Mouse (Mus musculus) CH12.LX (cell line): ENCODE data around the gene Rsbn1. TPM values are rescaled to one million over a fixed set of nuclear protein-coding genes. Genes with fewer than 3 reads are reported as not detected.

ENCODE experiments used
- DNase-seq: peaks from one replicate; pipeline ENCODE4 v3.0.0-alpha.2; 2013; ENCODE audit errors: extremely low read depth
- H3K27ac ChIP-seq: 2 replicates; pipeline ENCODE4 v1.5.1; 2012; ENCODE audit warnings: low read depth, mild to moderate bottlenecking, control low read depth, moderate library complexity; ENCODE audit not compliant: insufficient read depth
- H3K27me3 ChIP-seq: replicated peaks from 2 replicates; pipeline ENCODE3; 2012; ENCODE audit warnings: inconsistent platforms
- H3K36me3 ChIP-seq, 2 experiments: replicated peaks in 1 of 2; 2 replicates each; pipeline versions ENCODE3 to v1.6.1; 2012; ENCODE audit warnings: inconsistent platforms in 1 of 2, low read length in 1 of 2, mild to moderate bottlenecking in 1 of 2, mixed read lengths in 1 of 2, moderate library complexity in 1 of 2; ENCODE audit not compliant: control insufficient read depth in 1 of 2, insufficient read depth in 1 of 2
- H3K4me1 ChIP-seq, 2 experiments: 2 replicates each; pipeline ENCODE4 v1.6.1; 2012; ENCODE audit warnings: inconsistent platforms in 1 of 2, moderate library complexity in 1 of 2; ENCODE audit not compliant: insufficient read depth in 2 of 2, control insufficient read depth in 1 of 2
- H3K4me2 ChIP-seq: 2 replicates; pipeline ENCODE4 v1.6.1; 2012; ENCODE audit warnings: low read depth, mild to moderate bottlenecking, control low read depth; ENCODE audit not compliant: poor library complexity, insufficient read depth, severe bottlenecking
- H3K4me3 ChIP-seq, 3 experiments: fragments of 150-350 bp in 1 of 3; sonication (generic) in 1 of 3; replicated peaks in 1 of 3; 2 replicates each; pipeline versions ENCODE3 to v1.5.1; 2011 to 2012; ENCODE audit warnings: low read depth in 2 of 3, low read length in 2 of 3, mild to moderate bottlenecking in 2 of 3, moderate library complexity in 2 of 3, control low read depth in 1 of 3, improper control_type of control experiment in 1 of 3, inconsistent platforms in 1 of 3, mixed read lengths in 1 of 3; ENCODE audit not compliant: poor library complexity in 1 of 3
- H3K79me2 ChIP-seq: replicated peaks from 2 replicates; pipeline ENCODE4 v1.6.1; 2012; ENCODE audit warnings: mild to moderate bottlenecking, moderate library complexity; ENCODE audit not compliant: control insufficient read depth, poor library complexity, insufficient read depth, severe bottlenecking; ENCODE audit errors: extremely low read depth
- H3K9ac ChIP-seq: 2 replicates; pipeline ENCODE4 v1.6.1; 2012; ENCODE audit warnings: low read depth, mild to moderate bottlenecking, control low read depth, moderate library complexity; ENCODE audit not compliant: insufficient read depth
- H3K9me3 ChIP-seq: replicated peaks from 2 replicates; pipeline ENCODE3; 2012; ENCODE audit warnings: low read length, inconsistent platforms, mixed read lengths
- BHLHE40 ChIP-seq: IDR thresholded peaks from 2 replicates; pipeline ENCODE4 v1.6.1; 2011; ENCODE audit warnings: mild to moderate bottlenecking, low read depth, low read length, improper control_type of control experiment
- CHD1 ChIP-seq: IDR thresholded peaks from 2 replicates; pipeline ENCODE4 v1.6.1; 2012; ENCODE audit warnings: low read depth, low read length, improper control_type of control experiment, inconsistent platforms
- CHD2 ChIP-seq: IDR thresholded peaks from 2 replicates; pipeline ENCODE4 v1.6.1; 2011; ENCODE audit warnings: low read length, improper control_type of control experiment
- CTCF ChIP-seq, 2 experiments: IDR thresholded peaks in 1 of 2; conservative IDR thresholded peaks in 1 of 2; 2 replicates each; pipeline ENCODE4 v1.5.1; 2011 to 2012; ENCODE audit warnings: low read depth in 2 of 2, low read length in 2 of 2, improper control_type of control experiment in 1 of 2, inconsistent platforms in 1 of 2, mild to moderate bottlenecking in 1 of 2, moderate library complexity in 1 of 2
- E2F4 ChIP-seq: IDR thresholded peaks from 2 replicates; pipeline ENCODE4 v1.6.1; 2011; ENCODE audit warnings: low read depth, low read length, improper control_type of control experiment; ENCODE audit not compliant: insufficient replicate concordance
- ELF1 ChIP-seq: IDR thresholded peaks from 2 replicates; pipeline ENCODE4 v1.6.1; 2014; ENCODE audit warnings: low read depth, mild to moderate bottlenecking, inconsistent platforms, low read length, improper control_type of control experiment
- EP300 ChIP-seq: IDR thresholded peaks from 2 replicates; pipeline ENCODE4 v1.6.1; 2011; ENCODE audit warnings: low read length, improper control_type of control experiment
- ETS1 ChIP-seq: conservative IDR thresholded peaks from 2 replicates; pipeline ENCODE4 v1.6.1; 2012; ENCODE audit warnings: low read depth, mild to moderate bottlenecking, inconsistent platforms, low read length, improper control_type of control experiment, moderate library complexity
- GABPA ChIP-seq: IDR thresholded peaks from 2 replicates; pipeline ENCODE4 v1.6.1; 2012; ENCODE audit warnings: low read depth, low read length, improper control_type of control experiment, inconsistent platforms; ENCODE audit not compliant: insufficient replicate concordance
- HCFC1 ChIP-seq: IDR thresholded peaks from 2 replicates; pipeline ENCODE4 v1.6.1; 2012; ENCODE audit warnings: low read depth, mild to moderate bottlenecking, inconsistent platforms, low read length, improper control_type of control experiment
- IRF4 ChIP-seq: IDR thresholded peaks from 2 replicates; pipeline ENCODE4 v1.6.1; 2014; ENCODE audit warnings: low read depth, mild to moderate bottlenecking, inconsistent platforms, low read length, improper control_type of control experiment
- JUN ChIP-seq: IDR thresholded peaks from 2 replicates; pipeline ENCODE4 v1.6.1; 2011; ENCODE audit warnings: low read depth, mild to moderate bottlenecking, low read length, improper control_type of control experiment, moderate library complexity; ENCODE audit not compliant: insufficient read depth
- JUND ChIP-seq: conservative IDR thresholded peaks from 2 replicates; pipeline ENCODE4 v1.6.1; 2011; ENCODE audit warnings: low read depth, low read length, improper control_type of control experiment
- KAT2A ChIP-seq: IDR thresholded peaks from 2 replicates; pipeline ENCODE4 v1.6.1; 2012; ENCODE audit warnings: low read length, improper control_type of control experiment, inconsistent platforms; ENCODE audit not compliant: insufficient replicate concordance
- MAFK ChIP-seq: IDR thresholded peaks from 2 replicates; pipeline ENCODE4 v1.6.1; 2011; ENCODE audit warnings: low read length, improper control_type of control experiment; ENCODE audit not compliant: insufficient replicate concordance
- MAX ChIP-seq: IDR thresholded peaks from 2 replicates; pipeline ENCODE4 v1.6.1; 2011; ENCODE audit warnings: low read length, improper control_type of control experiment
- MAZ ChIP-seq: IDR thresholded peaks from 2 replicates; pipeline ENCODE4 v1.6.1; 2012; ENCODE audit warnings: low read depth, mild to moderate bottlenecking, inconsistent platforms, low read length, improper control_type of control experiment, moderate library complexity
- MEF2A ChIP-seq: IDR thresholded peaks from 2 replicates; pipeline ENCODE4 v1.6.1; 2014; ENCODE audit warnings: low read depth, mild to moderate bottlenecking, inconsistent platforms, low read length, improper control_type of control experiment, borderline replicate concordance
- MXI1 ChIP-seq: IDR thresholded peaks from 2 replicates; pipeline ENCODE4 v1.6.1; 2011; ENCODE audit warnings: mild to moderate bottlenecking, low read depth, low read length, improper control_type of control experiment
- MYC ChIP-seq: IDR thresholded peaks from 2 replicates; pipeline ENCODE4 v1.6.1; 2011; ENCODE audit warnings: low read depth, mild to moderate bottlenecking, improper control_type of control experiment, low read length
- NELFE ChIP-seq: IDR thresholded peaks from 2 replicates; pipeline ENCODE4 v1.6.1; 2011; ENCODE audit warnings: low read depth, low read length, improper control_type of control experiment
- NRF1 ChIP-seq: IDR thresholded peaks from 2 replicates; pipeline ENCODE4 v1.6.1; 2014; ENCODE audit warnings: low read depth, mild to moderate bottlenecking, inconsistent platforms, low read length, improper control_type of control experiment, moderate library complexity
- PAX5 ChIP-seq: IDR thresholded peaks from 2 replicates; pipeline ENCODE4 v1.6.1; 2012; ENCODE audit warnings: low read length, inconsistent platforms, mixed read lengths
- POLR2A ChIP-seq: IDR thresholded peaks from 2 replicates; pipeline ENCODE4 v1.6.1; 2011; ENCODE audit warnings: low read depth, mild to moderate bottlenecking, improper control_type of control experiment, low read length
- POLR2AphosphoS2 ChIP-seq: IDR thresholded peaks from 2 replicates; pipeline ENCODE4 v1.6.1; 2011; ENCODE audit warnings: low read depth, low read length, improper control_type of control experiment
- RAD21 ChIP-seq: IDR thresholded peaks from 2 replicates; pipeline ENCODE4 v1.6.1; 2011; ENCODE audit warnings: low read depth, mild to moderate bottlenecking, low read length, improper control_type of control experiment, moderate library complexity
- RCOR1 ChIP-seq: conservative IDR thresholded peaks from 2 replicates; pipeline ENCODE4 v1.6.1; 2012; ENCODE audit warnings: low read depth, mild to moderate bottlenecking, inconsistent platforms, low read length, improper control_type of control experiment
- SIN3A ChIP-seq: IDR thresholded peaks from 2 replicates; pipeline ENCODE4 v1.6.1; 2012; ENCODE audit warnings: low read length, improper control_type of control experiment, inconsistent platforms
- SMC3 ChIP-seq: IDR thresholded peaks from 2 replicates; pipeline ENCODE4 v1.6.1; 2011; ENCODE audit warnings: low read depth, low read length, improper control_type of control experiment
- TBP ChIP-seq: conservative IDR thresholded peaks from 2 replicates; pipeline ENCODE4 v1.6.1; 2011; ENCODE audit warnings: low read depth, low read length, improper control_type of control experiment
- TCF12 ChIP-seq: IDR thresholded peaks from 2 replicates; pipeline ENCODE4 v1.6.1; 2014; ENCODE audit warnings: low read depth, mild to moderate bottlenecking, inconsistent platforms, low read length, improper control_type of control experiment
- UBTF ChIP-seq: IDR thresholded peaks from 2 replicates; pipeline ENCODE4 v1.6.1; 2012; ENCODE audit warnings: low read depth, mild to moderate bottlenecking, inconsistent platforms, low read length, improper control_type of control experiment, moderate library complexity
- USF1 ChIP-seq: IDR thresholded peaks from 2 replicates; pipeline ENCODE4 v1.6.1; 2014; ENCODE audit warnings: low read depth, mild to moderate bottlenecking, inconsistent platforms, low read length, improper control_type of control experiment
- USF2 ChIP-seq: conservative IDR thresholded peaks from 2 replicates; pipeline ENCODE4 v1.6.1; 2011; ENCODE audit warnings: low read depth, low read length, improper control_type of control experiment
- ZC3H11A ChIP-seq: IDR thresholded peaks from 2 replicates; pipeline ENCODE4 v1.6.1; 2012; ENCODE audit warnings: low read depth, mild to moderate bottlenecking, inconsistent platforms, low read length, improper control_type of control experiment
- ZKSCAN1 ChIP-seq: IDR thresholded peaks from 2 replicates; pipeline ENCODE4 v1.6.1; 2012; ENCODE audit warnings: low read depth, inconsistent platforms, low read length, improper control_type of control experiment, borderline replicate concordance
- ZMIZ1 ChIP-seq: IDR thresholded peaks from 2 replicates; pipeline ENCODE4 v1.6.1; 2012; ENCODE audit warnings: low read depth, mild to moderate bottlenecking, inconsistent platforms, low read length, improper control_type of control experiment
- ZNF384 ChIP-seq: IDR thresholded peaks from 2 replicates; pipeline ENCODE4 v1.6.1; 2012; ENCODE audit warnings: low read depth, low read length, improper control_type of control experiment, inconsistent platforms
- dilution Hi-C: fragments of 300-500 bp; cut with MboI; formaldehyde crosslinking; loops from 2 replicates; pipeline ENCODE4 v1.14.3; 2020; ENCODE audit warnings: low sequenced_read_pairs; ENCODE audit not compliant: extremely low pct_unique_long_range_greater_than_20kb, extremely low pct_ligation_motif_present
- in situ Hi-C: fragments of 300-500 bp; cut with MboI; formaldehyde crosslinking; loops from 3 replicates; pipeline ENCODE4 v1.14.3; 2019; ENCODE audit warnings: low sequenced_read_pairs, low pct_ligation_motif_present, low pct_unique_long_range_greater_than_20kb, mixed read lengths
- polyA plus RNA-seq: library from polyadenylated mRNA; unstranded; fragments of >175 nt; gene quantifications from 2 replicates; pipeline ENCODE4 v1.2.1, GENCODE M21; 2012; ENCODE audit warnings: low read depth; ENCODE audit not compliant: insufficient read length
- total RNA-seq, 2 experiments: library from RNA; depleted of rRNA; stranded (reverse); fragments of 300-350 nt in 1 of 2; fragments of >200 nt in 1 of 2; gene quantifications; 2 replicates each; pipeline ENCODE4 v1.2.3; 2012 to 2014

Gene Rsbn1
- total and polyA plus RNA-seq, 3 experiments, result 13.0 to 19.6 (median 13.8) TPM

DNA sequence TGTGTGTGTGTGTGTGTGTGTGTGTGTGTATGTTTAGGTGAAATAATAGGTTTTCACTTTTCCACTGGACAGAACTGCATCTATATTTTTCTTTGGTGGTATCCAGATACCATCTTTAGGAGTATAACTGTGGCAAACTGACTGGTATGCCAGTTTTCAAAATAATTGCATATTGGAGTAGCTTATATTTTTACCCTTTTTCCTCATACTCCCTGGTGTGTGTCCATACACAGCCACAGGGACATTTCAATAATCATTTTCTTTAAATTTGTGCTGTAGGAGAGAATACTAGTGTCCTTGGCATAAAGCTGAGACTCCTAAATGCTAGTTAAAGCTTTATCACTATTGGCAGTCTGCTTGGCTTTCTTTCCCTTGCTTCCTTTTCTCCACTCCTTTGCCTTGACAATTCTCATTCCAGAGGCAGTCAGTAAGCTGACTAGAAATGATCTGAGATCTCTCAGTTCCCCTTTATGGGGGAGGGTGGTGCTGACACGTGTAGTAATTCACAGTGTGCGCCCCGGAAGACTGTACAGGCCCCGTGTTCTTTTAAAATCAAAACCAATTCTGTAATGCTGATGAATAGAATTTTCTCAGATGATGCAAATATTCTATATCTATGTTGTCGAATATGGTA, 2.4 kb downstream of the Rsbn1 start:
- Histone ChIP-seq H3K4me2 (peak overlapping the region; percentile 89; the same call in 1 of the 2 replicates), H3K27me3 (no peaks in the 10 kb centered on the region), H3K36me3 (peaks cover 0 to 15% of the 10 kb centered on the region in 2 experiments), H3K27ac (peak overlapping the region; percentile 41; the same call in 1 of the 2 replicates), H3K79me2 (peaks cover 48% of the 10 kb centered on the region), H3K9me3 (no peaks in the 10 kb centered on the region), H3K4me1 (peaks cover 2 to 17% of the 10 kb centered on the region in 2 experiments; a peak in 3 of 4 replicates), H3K4me3 (peak overlapping the region; percentile 70 to 93 (median 92)), H3K9ac (peak overlapping the region; percentile 94)
- in situ Hi-C loops (no loop called here), dilution Hi-C loops (no loop called here)
- DNase-seq, result peak; percentile 86
- TF ChIP-seq USF1 (no peak), ELF1 (peak; percentile 54), CHD1 (no peak), MYC (peak; percentile 99), HCFC1 (peak; percentile 23; the same call in 1 of the 2 replicates), ZMIZ1 (no peak), KAT2A (no peak), MXI1 (peak; percentile 99), JUN (no peak), TBP (peak; percentile 72; the same call in 1 of the 2 replicates), NRF1 (no peak), NELFE (0 out of 2 replicates have a peak, but pooled peaks have one; percentile 12), MAFK (no peak), RCOR1 (0 out of 2 replicates have a peak, but pooled peaks have one; percentile 20), JUND (no peak), PAX5 (no peak), MEF2A (peak; percentile 11; the same call in 1 of the 2 replicates), MAX (peak; percentile 97), E2F4 (no peak), CHD2 (no peak), ETS1 (peak; percentile 62), SIN3A (peak; percentile 98), IRF4 (peak; percentile 94), GABPA (no peak), USF2 (no peak; the same call in 1 of the 2 replicates), ZC3H11A (no peak), BHLHE40 (peak; percentile 96), UBTF (no peak), SMC3 (no peak), ZNF384 (no peak), CTCF (conservative IDR thresholded peaks at IDR 0.05 in 1 of 2, IDR thresholded peaks at IDR 0.05 in 1 of 2; ENCODE audit: low read depth in 2 of 2, low read length in 2 of 2) (no peak), POLR2A (peak; percentile 52; the same call in 1 of the 2 replicates), MAZ (0 out of 2 replicates have a peak, but pooled peaks have one; percentile 30), ZKSCAN1 (no peak), EP300 (peak; percentile 77), POLR2AphosphoS2 (no peak), TCF12 (peak; percentile 34; the same call in 1 of the 2 replicates), RAD21 (no peak; the same call in 1 of the 2 replicates)
